Mouse (Mus musculus): ENCODE data around the gene Vgll4. TPM values are rescaled to one million over a fixed set of nuclear protein-coding genes. Genes with fewer than 3 reads are reported as not detected.

Gene Vgll4
- total RNA-seq, 1 experiment: 25.5 TPM

DNA sequence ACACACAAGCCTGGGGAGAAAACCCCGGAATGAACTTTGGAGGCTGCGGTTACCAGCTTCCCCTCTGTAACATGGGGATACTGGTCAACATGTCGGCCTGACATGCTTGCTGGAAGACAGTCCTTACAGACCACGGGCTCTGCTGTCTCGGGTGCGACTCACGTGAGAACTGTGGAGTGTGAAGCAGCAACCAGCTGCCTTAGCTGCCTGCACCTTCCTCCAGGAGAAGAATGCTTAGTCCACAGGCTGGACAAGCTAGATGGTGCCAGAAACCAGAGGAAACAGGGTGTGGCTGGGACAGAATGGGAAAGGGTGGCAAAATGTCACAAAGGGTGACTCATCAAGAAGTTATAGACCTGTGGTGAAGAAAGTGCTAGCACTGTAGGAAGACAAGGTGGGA lies 129.8 kb downstream of the Vgll4 start:
- Histone ChIP-seq H3K27ac (ENCODE audit: insufficient read depth, low read depth, low read length, poor library complexity, severe bottlenecking) (no peak overlapping the region), H3K36me3 (ENCODE audit: control insufficient read depth, insufficient read depth, low read length, poor library complexity, severe bottlenecking) (no peaks in the 10 kb centered on the region), H3K9ac (ENCODE audit: insufficient read depth, low read depth, low read length, poor library complexity, severe bottlenecking) (no peak overlapping the region), H3K9me3 (ENCODE audit: control insufficient read depth, insufficient read depth, low read depth, low read length) (no peaks in the 10 kb centered on the region), H3K4me1 (ENCODE audit: control insufficient read depth in 2 of 2, insufficient read depth in 2 of 2, low read length in 2 of 2, poor library complexity in 1 of 2) (peaks cover 0 to 8% of the 10 kb centered on the region in 2 experiments; a peak in 2 of 4 replicates), H3K4me3 (ENCODE audit: insufficient read depth in 1 of 2, low read depth in 1 of 2, low read length in 2 of 2, poor library complexity in 1 of 2, severe bottlenecking in 1 of 2) (no peak overlapping the region)
- DNase-seq (ENCODE audit: low read depth, low spot score): no peak
- TF ChIP-seq HCFC1 (IDR thresholded peaks at IDR 0.05; ENCODE audit: borderline replicate concordance, insufficient read depth, low read length) (no peak), ZNF384 (IDR thresholded peaks at IDR 0.05; ENCODE audit: low read depth, low read length) (no peak)
- in situ Hi-C loops (cut with MboI; ENCODE audit: low sequenced_read_pairs in 2 of 2, unreplicated experiment in 2 of 2): no loop called here

GRCm38 (mm10) chr6:114838872-114839271 lies 130.9 kb downstream of the Vgll4 start:
- H3K4me1 ChIP-seq (ENCODE audit: control insufficient read depth in 2 of 2, insufficient read depth in 2 of 2, low read length in 2 of 2, poor library complexity in 1 of 2): peaks cover 0 to 8% of the 10 kb centered on the region in 2 experiments; a peak in 2 of 4 replicates
- no peak for DNase-seq (ENCODE audit: low read depth, low spot score)
- H3K4me3 ChIP-seq (ENCODE audit: insufficient read depth in 1 of 2, low read depth in 1 of 2, low read length in 2 of 2, poor library complexity in 1 of 2, severe bottlenecking in 1 of 2): no peak overlapping the region
- no peak overlapping the region for H3K9ac ChIP-seq (ENCODE audit: insufficient read depth, low read depth, low read length, poor library complexity, severe bottlenecking)
- no peaks in the 10 kb centered on the region for H3K36me3 ChIP-seq (ENCODE audit: control insufficient read depth, insufficient read depth, low read length, poor library complexity, severe bottlenecking)
- in situ Hi-C loops (cut with MboI; ENCODE audit: low sequenced_read_pairs in 2 of 2, unreplicated experiment in 2 of 2): no loop called here
- TF ChIP-seq MAFK (IDR thresholded peaks at IDR 0.05; ENCODE audit: insufficient read depth, low read depth, low read length) (no peak), ZNF384 (IDR thresholded peaks at IDR 0.05; ENCODE audit: low read depth, low read length) (no peak), CHD2 (IDR thresholded peaks at IDR 0.05; ENCODE audit: low read depth, low read length) (no peak), ZC3H11A (IDR thresholded peaks at IDR 0.05; ENCODE audit: borderline replicate concordance, low read depth, low read length) (no peak), HCFC1 (IDR thresholded peaks at IDR 0.05; ENCODE audit: borderline replicate concordance, insufficient read depth, low read length) (no peak)
- no peaks in the 10 kb centered on the region for H3K9me3 ChIP-seq (ENCODE audit: control insufficient read depth, insufficient read depth, low read depth, low read length)
- no peak overlapping the region for H3K27ac ChIP-seq (ENCODE audit: insufficient read depth, low read depth, low read length, poor library complexity, severe bottlenecking)

DNA sequence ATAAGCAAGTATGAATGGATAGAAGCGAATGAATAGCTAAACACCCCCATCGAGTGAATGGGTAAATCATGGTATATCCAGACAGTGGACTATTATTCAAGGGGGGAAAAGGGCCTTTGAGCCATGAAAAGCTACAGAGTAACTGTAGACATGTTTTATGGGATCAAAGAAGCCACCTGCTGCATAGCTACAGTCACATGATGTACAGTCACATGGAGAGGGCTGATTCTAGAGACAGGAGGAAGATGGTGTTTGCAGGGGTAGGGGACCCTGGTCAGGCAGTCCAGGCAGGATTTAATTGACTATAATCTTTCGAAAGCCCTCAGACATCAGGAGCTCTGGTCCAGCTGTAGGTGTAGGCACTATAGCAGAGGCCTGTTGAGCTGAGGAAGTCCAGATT lies 133.4 kb downstream of the Vgll4 start:
- Histone ChIP-seq H3K9me3 (ENCODE audit: control insufficient read depth, insufficient read depth, low read depth, low read length) (no peaks in the 10 kb centered on the region), H3K27ac (ENCODE audit: insufficient read depth, low read depth, low read length, poor library complexity, severe bottlenecking) (no peak overlapping the region), H3K9ac (ENCODE audit: insufficient read depth, low read depth, low read length, poor library complexity, severe bottlenecking) (no peak overlapping the region), H3K4me1 (ENCODE audit: control insufficient read depth in 2 of 2, insufficient read depth in 2 of 2, low read length in 2 of 2, poor library complexity in 1 of 2) (peaks cover 0 to 4% of the 10 kb centered on the region in 2 experiments; a peak in 2 of 4 replicates), H3K4me3 (ENCODE audit: insufficient read depth in 1 of 2, low read depth in 1 of 2, low read length in 2 of 2, poor library complexity in 1 of 2, severe bottlenecking in 1 of 2) (no peak overlapping the region), H3K36me3 (ENCODE audit: control insufficient read depth, insufficient read depth, low read length, poor library complexity, severe bottlenecking) (no peaks in the 10 kb centered on the region)
- DNase-seq (ENCODE audit: low read depth, low spot score): no peak
- in situ Hi-C loops (cut with MboI; ENCODE audit: low sequenced_read_pairs in 2 of 2, unreplicated experiment in 2 of 2): no loop called here
- no peak for TF ChIP-seq MAFK (IDR thresholded peaks at IDR 0.05; ENCODE audit: insufficient read depth, low read depth, low read length)
- no peak for TF ChIP-seq HCFC1 (IDR thresholded peaks at IDR 0.05; ENCODE audit: borderline replicate concordance, insufficient read depth, low read length)
- TF ChIP-seq CHD2 (IDR thresholded peaks at IDR 0.05; ENCODE audit: low read depth, low read length): no peak
- TF ChIP-seq ZC3H11A (IDR thresholded peaks at IDR 0.05; ENCODE audit: borderline replicate concordance, low read depth, low read length): no peak
- TF ChIP-seq ZNF384 (IDR thresholded peaks at IDR 0.05; ENCODE audit: low read depth, low read length): no peak

GRCm38 (mm10) chr6:114835752-114836151 lies 134.0 kb downstream of the Vgll4 start:
- no peak overlapping the region for H3K9ac ChIP-seq (ENCODE audit: insufficient read depth, low read depth, low read length, poor library complexity, severe bottlenecking)
- no peak for TF ChIP-seq ZC3H11A (IDR thresholded peaks at IDR 0.05; ENCODE audit: borderline replicate concordance, low read depth, low read length)
- no peak for TF ChIP-seq MAFK (IDR thresholded peaks at IDR 0.05; ENCODE audit: insufficient read depth, low read depth, low read length)
- no peak for TF ChIP-seq HCFC1 (IDR thresholded peaks at IDR 0.05; ENCODE audit: borderline replicate concordance, insufficient read depth, low read length)
- no peak for TF ChIP-seq ZNF384 (IDR thresholded peaks at IDR 0.05; ENCODE audit: low read depth, low read length)
- TF ChIP-seq CHD2 (IDR thresholded peaks at IDR 0.05; ENCODE audit: low read depth, low read length): no peak
- no peaks in the 10 kb centered on the region for H3K9me3 ChIP-seq (ENCODE audit: control insufficient read depth, insufficient read depth, low read depth, low read length)
- no peak overlapping the region for H3K4me3 ChIP-seq (ENCODE audit: insufficient read depth in 1 of 2, low read depth in 1 of 2, low read length in 2 of 2, poor library complexity in 1 of 2, severe bottlenecking in 1 of 2)
- H3K36me3 ChIP-seq (ENCODE audit: control insufficient read depth, insufficient read depth, low read length, poor library complexity, severe bottlenecking): no peaks in the 10 kb centered on the region
- in situ Hi-C loops (cut with MboI; ENCODE audit: low sequenced_read_pairs in 2 of 2, unreplicated experiment in 2 of 2): no loop called here
- DNase-seq (ENCODE audit: low read depth, low spot score): no peak
- H3K27ac ChIP-seq (ENCODE audit: insufficient read depth, low read depth, low read length, poor library complexity, severe bottlenecking): no peak overlapping the region
- H3K4me1 ChIP-seq (ENCODE audit: control insufficient read depth in 2 of 2, insufficient read depth in 2 of 2, low read length in 2 of 2, poor library complexity in 1 of 2): peaks cover 0 to under 1% of the 10 kb centered on the region in 2 experiments; a peak in 2 of 4 replicates

DNA sequence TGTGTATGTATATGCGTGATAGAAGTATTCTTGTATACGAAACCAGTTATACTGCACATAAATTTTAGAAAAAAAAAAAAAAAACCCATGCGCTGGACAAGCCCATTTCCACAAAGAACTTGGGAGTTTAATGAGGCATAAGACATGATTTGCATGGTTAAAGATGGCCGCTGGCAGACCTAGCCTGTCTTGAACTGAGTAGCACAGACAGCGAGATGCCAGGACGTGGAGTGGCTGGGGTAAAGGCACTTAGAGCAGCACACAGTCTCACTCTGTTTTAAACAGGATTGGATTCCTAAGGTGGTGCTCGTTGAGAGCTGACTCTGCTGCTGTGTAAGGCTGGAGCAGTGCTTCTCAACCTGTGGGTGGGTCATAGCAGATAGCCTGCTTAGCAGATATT lies 134.4 kb downstream of the Vgll4 start:
- H3K9ac ChIP-seq (ENCODE audit: insufficient read depth, low read depth, low read length, poor library complexity, severe bottlenecking): no peak overlapping the region
- no peaks in the 10 kb centered on the region; a peak in 1 of 4 replicates for H3K4me1 ChIP-seq (ENCODE audit: control insufficient read depth in 2 of 2, insufficient read depth in 2 of 2, low read length in 2 of 2, poor library complexity in 1 of 2)
- H3K36me3 ChIP-seq (ENCODE audit: control insufficient read depth, insufficient read depth, low read length, poor library complexity, severe bottlenecking): no peaks in the 10 kb centered on the region
- no peaks in the 10 kb centered on the region for H3K9me3 ChIP-seq (ENCODE audit: control insufficient read depth, insufficient read depth, low read depth, low read length)
- H3K4me3 ChIP-seq (ENCODE audit: insufficient read depth in 1 of 2, low read depth in 1 of 2, low read length in 2 of 2, poor library complexity in 1 of 2, severe bottlenecking in 1 of 2): no peak overlapping the region
- H3K27ac ChIP-seq (ENCODE audit: insufficient read depth, low read depth, low read length, poor library complexity, severe bottlenecking): no peak overlapping the region
- TF ChIP-seq CHD2 (IDR thresholded peaks at IDR 0.05; ENCODE audit: low read depth, low read length) (no peak), ZNF384 (IDR thresholded peaks at IDR 0.05; ENCODE audit: low read depth, low read length) (no peak), HCFC1 (IDR thresholded peaks at IDR 0.05; ENCODE audit: borderline replicate concordance, insufficient read depth, low read length) (no peak), MAFK (IDR thresholded peaks at IDR 0.05; ENCODE audit: insufficient read depth, low read depth, low read length) (no peak), ZC3H11A (IDR thresholded peaks at IDR 0.05; ENCODE audit: borderline replicate concordance, low read depth, low read length) (no peak)
- in situ Hi-C loops (cut with MboI; ENCODE audit: low sequenced_read_pairs in 2 of 2, unreplicated experiment in 2 of 2): no loop called here
- no peak for DNase-seq (ENCODE audit: low read depth, low spot score)
